Mouse (Mus musculus) heart, adult 2 months (tissue): Measurements from ENCODE around the gene Tjp1.

Source experiments
- CTCF ChIP-seq: fragments of 200-600 bp; IDR thresholded peaks from 2 replicates; pipeline ENCODE4 v1.8.1; 2022; ENCODE audit warnings: antibody characterized with exemption, mild to moderate bottlenecking, moderate library complexity
- POLR2A ChIP-seq: fragments of 200-500 bp; IDR thresholded peaks from 2 replicates; pipeline ENCODE4 v1.6.1; 2011; ENCODE audit warnings: mild to moderate bottlenecking, low read depth, low read length, control low read depth; ENCODE audit not compliant: insufficient read depth

- TF ChIP-seq POLR2A (no peak), CTCF (no peak)
Observed at GRCm38 (mm10) chr7:65348540-65348939, 179.0 kb downstream of the Tjp1 start.
